Mouse (Mus musculus) retina, adult 2 months (tissue): ENCODE measurements at regions not wholly inside any gene's neighbourhood (a gene's known extent, or its start where the extent isn't known, plus 50 kb on each side); places are given as distances from the start of the nearest gene placed in this dataset.

Experiments used
- DNase-seq: peaks from one replicate; pipeline ENCODE4 v3.0.0-alpha.2; 2012; ENCODE audit warnings: low read depth, low spot score

DNA sequence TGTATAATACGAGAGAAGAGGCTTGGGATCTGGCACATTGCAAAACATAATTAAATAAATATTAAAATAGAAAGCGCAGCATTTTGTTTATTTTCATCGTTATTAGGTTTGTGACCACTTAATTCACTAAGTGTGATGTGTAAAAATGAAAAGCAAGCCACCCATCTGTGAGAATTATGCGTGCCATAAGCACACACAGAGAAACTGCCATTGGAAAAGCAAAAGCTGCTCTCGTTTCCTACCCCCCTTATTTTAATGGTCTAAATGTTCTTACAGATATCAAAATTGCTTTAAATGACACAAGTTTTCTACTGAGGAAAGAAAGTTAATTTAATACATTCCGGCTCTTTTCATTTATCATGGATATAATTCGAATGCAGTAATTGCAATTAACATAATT is 2780.8 kb upstream of the Gm7489 start:
- no peak for DNase-seq

DNA sequence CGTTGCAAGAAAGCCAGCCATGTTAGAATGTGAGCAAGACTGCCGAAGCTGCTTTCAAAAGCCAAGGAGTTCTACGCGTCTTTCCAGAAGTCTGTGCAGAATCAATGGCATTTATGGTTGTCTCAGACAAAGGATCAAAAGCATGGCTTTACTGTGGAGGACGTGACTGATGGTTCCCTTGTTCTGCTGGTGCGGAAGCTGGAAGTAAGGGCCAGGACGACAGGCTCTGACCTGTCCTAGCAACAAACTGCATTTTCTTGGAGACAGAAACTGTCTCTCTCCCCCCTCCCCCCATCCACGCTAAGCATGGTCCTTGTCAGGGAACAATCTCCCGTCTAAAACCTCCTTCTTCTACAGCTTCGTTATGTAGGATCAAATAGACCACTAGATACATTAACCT is 2780.3 kb upstream of the Gm7489 start:
- no peak for DNase-seq

DNA sequence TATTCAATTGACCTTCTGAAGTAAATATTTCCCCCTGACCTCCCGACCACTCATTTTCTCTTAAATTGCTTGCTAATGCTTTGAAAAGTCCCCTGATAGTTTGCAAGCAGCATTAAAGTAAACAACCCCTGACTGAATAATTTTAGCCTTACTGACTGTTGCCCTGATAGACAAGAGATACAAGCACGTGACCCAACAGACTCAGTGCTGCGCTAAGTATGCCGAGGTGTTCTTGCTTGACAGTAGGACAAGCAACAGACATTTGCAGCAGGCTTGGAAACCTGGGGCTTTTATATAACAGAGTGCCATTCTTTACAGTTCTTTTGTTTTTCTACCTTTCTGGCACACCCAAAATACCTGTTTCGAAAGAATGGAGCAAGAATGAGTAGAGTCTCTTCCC is 2779.9 kb upstream of the Gm7489 start:
- DNase-seq, result no peak

- DNase-seq, result no peak
Measured at GRCm38 (mm10) chr15:51105359-51106008, 2779.2 kb upstream of the Gm7489 start.

GRCm38 (mm10) chr15:51110186-51110585 is 2774.5 kb upstream of the Gm7489 start:
- DNase-seq, result no peak

- no peak for DNase-seq
Measured at GRCm38 (mm10) chr15:51125896-51126295, 2758.8 kb upstream of the Gm7489 start.

DNA sequence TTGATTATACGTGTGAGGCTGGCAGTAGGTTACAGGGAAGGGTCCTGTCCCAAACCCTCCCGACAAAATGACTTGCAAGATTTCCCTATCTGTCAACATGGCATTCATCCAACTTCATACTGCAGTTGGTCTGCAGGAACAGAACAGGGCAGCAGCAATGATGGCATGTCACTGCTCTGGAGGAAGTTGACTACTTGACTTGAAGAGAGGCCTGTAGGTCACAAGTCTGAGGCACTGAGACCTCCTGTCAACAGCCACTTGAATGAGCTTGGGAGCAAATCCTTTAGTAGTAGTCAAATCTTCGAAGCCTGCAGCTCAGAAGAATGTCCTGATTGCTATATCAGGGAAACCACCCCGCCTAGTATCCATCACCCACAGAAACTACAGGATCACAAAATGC is 2753.7 kb upstream of the Gm7489 start:
- no peak for DNase-seq

DNA sequence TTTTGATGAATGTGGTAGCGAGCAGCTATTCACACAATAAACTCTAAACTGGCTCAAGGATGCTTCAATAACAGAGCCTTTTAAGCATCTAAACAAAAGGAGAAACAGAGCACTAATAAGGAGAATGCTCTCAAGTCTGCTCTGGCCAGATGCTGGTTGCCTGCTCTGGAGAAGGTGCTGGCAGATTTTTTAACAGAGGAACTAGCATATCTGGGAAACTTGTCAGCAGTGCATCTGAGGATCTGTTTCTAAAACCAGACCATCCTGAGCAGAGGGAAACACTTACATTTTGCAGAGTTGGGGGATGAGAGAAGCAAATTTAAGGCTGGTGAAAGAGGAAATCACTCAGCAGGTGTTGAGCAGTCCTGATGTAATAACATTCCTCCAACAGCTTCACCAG is 2748.6 kb upstream of the Gm7489 start:
- no peak for DNase-seq

GRCm38 (mm10) chr15:51139507-51139906 is 2745.2 kb upstream of the Gm7489 start:
- no peak for DNase-seq

DNA sequence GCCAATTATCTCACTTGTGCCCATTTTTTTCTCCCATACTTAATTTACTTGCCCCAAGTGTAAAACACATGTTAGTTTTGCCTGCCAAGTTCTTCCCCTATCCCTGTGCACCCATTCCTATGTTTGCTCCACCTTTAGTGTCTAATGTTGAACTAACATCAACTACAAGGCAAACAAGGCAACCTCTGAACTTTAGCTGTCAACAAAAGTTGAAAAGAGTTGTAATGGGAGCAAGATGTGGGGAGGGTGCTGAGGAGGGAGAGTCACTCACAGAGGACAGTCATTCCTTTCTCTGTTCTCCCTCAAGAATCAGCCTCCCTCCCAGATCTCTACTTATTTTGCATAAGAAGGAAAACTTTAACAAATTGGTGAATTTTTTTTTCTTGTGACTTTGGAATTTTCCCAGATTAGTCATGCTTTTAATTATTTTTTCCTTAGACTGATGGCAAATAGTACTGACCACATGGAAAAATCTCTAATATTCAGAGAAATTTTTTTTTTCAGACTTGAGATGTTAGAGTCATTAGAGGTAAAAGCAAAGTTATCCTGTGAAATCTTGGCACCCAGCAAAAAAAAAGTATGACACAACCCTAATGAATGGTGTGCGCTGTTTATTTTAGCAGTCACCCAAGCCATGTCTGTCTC is 2710.6 kb upstream of the Gm7489 start:
- no peak for DNase-seq

DNA sequence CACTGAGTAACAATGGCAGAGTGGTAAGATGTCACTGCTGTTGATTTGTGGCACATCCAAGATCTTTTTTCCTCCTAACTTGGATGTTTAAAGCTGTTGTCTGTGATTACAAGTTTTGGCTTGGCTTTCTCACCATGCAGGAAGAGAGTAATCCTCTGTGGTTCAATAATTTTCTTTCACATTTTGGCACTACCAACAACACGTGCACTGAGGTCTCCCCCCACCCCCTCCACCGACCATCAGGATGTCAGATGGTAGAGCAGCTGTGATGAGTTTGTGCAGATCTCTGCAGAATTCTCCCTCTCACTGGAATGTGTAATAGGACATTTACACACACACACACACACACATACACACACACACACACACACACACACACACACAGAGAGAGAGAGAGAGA is 2708.2 kb upstream of the Gm7489 start:
- DNase-seq, result no peak

- DNase-seq, result no peak
Measured at GRCm38 (mm10) chr15:51189134-51189533, 2695.6 kb upstream of the Gm7489 start.

DNA sequence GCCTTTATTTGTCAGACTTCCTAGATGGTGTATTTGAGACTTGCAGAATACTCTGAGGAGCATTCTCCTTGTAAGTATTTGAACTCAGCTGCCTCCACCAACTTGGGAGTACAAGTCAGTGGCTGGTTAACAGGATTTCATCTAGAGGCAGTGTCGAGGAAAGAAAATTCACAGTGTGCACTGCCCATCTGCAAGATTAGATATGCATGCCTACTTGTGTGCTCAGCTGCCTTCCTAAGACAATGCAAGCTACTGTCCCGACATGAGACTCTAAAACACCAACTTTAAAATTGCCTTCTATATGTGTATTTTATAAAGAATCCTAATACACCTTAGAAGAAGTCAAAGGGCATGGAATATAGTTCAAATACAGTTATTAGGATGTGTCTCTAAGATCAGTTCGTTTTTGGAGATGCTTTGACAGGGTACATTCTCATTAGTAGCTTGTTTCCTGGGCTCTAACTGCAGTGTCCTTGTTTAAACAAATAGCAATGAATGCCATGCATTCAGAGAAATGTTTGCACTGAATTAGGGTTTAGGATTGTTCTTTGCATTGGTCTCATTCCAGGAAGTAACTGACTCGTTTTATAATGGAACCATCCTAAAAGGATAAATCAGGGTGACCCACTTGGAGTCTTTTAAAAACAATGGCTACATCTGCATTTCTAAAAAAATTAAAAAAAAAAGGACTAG is 2687.1 kb upstream of the Gm7489 start:
- DNase-seq, result no peak

DNA sequence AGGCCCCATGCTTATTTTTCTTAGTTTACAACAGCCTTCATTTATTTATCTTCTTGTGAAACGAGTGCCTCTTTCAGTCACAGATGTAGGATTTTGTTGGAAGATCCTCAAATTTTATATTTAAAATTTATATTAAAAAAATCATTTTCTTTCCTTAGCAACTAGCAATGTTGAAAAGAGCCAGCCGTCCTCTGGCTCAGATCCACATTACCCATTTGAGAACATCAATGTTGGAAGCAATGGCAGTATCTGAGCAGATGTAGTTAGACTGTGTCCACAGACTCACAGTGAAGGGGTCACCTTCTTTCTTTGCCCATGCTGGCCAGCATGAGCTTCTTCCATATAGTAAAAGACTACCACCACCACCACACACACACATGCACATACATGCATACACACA is 2681.4 kb upstream of the Gm7489 start:
- DNase-seq, result no peak

GRCm38 (mm10) chr15:51206050-51206449 is 2678.7 kb upstream of the Gm7489 start:
- DNase-seq, result no peak

GRCm38 (mm10) chr15:51206773-51207172 is 2677.9 kb upstream of the Gm7489 start:
- no peak for DNase-seq

- DNase-seq, result no peak
Measured at GRCm38 (mm10) chr15:51234873-51235272, 2649.8 kb upstream of the Gm7489 start.

DNA sequence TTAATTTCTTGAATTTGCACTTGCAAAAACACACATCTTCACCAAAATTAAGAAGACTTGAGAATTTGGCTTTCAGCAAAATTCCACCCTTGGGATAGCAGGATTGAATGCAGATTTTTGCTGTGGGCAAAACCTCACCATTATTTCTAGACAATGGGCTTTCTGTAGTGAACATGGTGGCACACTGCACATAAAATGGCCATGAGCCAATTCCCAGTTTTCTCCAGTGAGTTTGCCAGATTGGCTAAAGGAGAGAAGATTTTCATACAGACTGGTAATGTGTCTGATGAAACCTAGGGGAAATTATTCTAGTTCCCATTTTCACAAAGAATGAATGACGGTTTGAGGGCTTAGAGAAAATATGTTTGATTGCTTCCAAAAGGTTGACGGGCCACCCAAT is 2640.1 kb upstream of the Gm7489 start:
- DNase-seq, result no peak

DNA sequence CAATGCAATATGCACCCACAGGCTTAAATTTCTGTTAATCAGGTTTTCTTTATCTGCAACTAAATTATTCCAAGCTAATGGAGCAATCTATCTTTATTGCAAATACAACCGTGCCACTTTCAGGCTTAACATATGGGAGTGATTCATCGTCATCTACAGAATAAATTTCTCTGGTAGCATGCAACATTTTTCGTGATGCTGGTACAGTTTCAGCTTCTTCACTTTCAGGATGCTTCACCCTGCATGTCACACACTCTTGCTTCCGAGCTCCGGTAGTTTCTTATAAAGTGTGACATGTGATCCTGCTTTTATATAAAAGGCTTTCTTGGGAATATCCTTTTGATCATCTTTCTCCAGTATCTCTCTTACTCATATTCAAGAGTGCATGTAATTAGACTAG is 2637.4 kb upstream of the Gm7489 start:
- DNase-seq, result no peak

DNA sequence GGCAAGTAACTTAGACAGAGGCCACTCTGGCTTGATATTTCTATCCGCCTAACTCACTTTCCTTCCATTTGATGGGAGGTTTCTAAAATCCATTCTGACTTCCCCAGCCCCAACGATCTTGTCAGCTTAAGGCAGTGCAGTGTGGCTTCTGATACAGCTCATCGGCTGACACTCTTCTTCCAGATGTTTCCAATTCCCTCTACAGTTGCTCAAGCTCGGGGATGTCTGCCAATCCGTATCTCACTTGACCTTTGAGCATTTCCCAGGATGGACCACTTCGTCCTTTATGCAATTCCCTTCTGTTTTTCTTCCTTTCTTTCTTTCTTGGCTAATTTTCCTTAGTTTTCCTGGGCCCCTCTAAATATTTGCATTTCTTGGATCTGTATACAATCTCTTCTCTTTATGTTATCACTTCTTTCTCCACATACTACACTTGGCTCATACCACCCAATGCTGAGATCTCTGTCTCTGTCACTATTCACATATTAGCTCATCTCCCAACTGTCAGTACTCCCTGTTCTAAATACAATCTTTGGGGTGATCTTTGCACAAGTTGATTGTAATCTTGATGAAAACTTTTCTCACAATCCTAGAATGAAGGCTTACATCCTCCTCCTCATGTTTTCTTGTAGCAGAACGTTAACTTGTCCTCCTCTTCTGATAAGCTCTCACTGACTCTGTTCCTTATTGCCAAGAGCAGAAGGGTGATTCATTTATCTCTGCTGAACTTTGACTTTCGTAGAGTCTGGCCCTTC is 2636.5 kb upstream of the Gm7489 start:
- no peak for DNase-seq

- no peak for DNase-seq
Measured at GRCm38 (mm10) chr15:51248789-51249040, 2636.0 kb upstream of the Gm7489 start.

DNA sequence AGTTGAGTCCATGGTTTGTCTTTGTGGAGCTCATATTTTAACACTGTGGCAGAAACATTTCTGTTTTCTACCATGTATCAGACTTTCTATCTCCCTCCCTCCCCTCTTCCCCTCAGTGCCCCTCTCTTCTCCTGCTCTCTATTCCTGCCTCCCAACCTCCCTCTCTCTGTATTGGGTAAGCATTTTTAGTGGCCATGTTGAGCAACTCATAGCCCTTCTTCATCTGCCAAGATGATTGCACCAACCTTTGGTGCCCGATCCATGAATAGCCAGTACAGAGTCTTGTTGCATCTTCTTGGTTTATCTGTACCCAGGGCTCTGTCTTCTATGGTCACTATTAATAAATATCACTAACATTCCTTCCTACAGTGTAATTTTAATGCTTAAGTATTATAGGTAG is 2630.6 kb upstream of the Gm7489 start:
- no peak for DNase-seq

GRCm38 (mm10) chr15:51255203-51255615 is 2629.5 kb upstream of the Gm7489 start:
- DNase-seq, result no peak
